Mouse (Mus musculus): Measurements from ENCODE around the gene Gm9780.
"Not testable (repeated sequence)": the region's sequence is repeated elsewhere in the genome, so short reads cannot be mapped to it uniquely, and the experiment has no call there.

Gene Gm9780

DNA sequence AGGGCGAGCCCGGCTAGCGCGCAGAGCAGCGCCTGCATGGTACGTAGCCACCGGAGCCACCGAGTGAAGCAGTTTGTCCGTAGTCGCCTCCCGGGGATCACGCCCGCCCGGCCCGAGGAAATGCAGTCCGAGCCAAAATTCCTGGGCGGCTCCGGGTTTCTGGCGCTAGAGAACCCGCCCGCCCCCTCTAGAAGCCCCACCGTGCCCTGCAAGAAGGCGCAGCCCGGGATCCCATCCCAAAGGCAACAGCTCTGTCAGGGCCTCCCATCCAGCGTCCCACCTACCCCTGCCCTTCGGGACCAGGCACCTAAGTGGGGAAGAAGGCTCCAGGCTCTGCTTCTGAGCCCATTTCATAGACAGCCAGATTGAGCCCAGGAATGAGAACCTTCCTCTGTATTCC, at the start of gene Gm9780:
TSS of gene Gm9780 (minus strand) at position 101 of the 400 bp plus-strand sequence.
- DNase-seq (ENCODE audit: low read depth): not testable (repeated sequence)

DNA sequence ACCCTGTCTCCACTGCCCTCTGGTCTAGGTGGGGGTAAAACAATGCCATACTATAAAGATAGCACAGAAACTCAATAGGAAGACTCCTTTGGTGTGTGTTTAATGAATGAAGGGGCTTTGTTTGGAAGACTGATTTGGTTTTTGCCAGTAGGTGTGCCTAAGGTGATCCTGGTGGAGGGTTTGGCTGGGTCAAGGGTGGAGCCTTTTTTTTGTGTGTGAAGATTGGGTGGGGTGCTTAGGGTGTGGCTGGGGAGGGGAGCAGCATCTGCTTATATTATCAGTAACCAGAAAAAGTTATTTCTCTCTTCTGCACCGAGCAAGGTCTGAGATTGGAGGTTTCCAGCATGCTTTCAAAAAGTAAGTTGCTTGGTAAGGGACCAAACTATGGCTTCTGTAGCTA, 39.5 kb upstream of the Gm9780 start, which contains the start of gene Cphx3:
TSS of gene Cphx3 (plus strand) at position 301 of the 400 bp plus-strand sequence.
- not testable (repeated sequence) for DNase-seq (ENCODE audit: low read depth)

GRCm38 (mm10) chr14:26081216-26081615, 38.7 kb upstream of the Gm9780 start, which contains the start of gene Cphx2:
Gene Cphx2 (plus strand): TSS chr14:26081516.
- DNase-seq (ENCODE audit: low read depth): not testable (repeated sequence)

GRCm38 (mm10) chr14:26076620-26077390, 34.3 kb upstream of the Gm9780 start:
- DNase-seq (ENCODE audit: low read depth): not testable (repeated sequence)

GRCm38 (mm10) chr14:26067325-26067633, 24.8 kb upstream of the Gm9780 start, which contains the start of gene Tmem254c:
Gene Tmem254c (minus strand): TSS chr14:26067355.
- DNase-seq (ENCODE audit: low read depth): not testable (repeated sequence)

GRCm38 (mm10) chr14:26066574-26067324, 24.2 kb upstream of the Gm9780 start:
- DNase-seq (ENCODE audit: low read depth): not testable (repeated sequence)

DNA sequence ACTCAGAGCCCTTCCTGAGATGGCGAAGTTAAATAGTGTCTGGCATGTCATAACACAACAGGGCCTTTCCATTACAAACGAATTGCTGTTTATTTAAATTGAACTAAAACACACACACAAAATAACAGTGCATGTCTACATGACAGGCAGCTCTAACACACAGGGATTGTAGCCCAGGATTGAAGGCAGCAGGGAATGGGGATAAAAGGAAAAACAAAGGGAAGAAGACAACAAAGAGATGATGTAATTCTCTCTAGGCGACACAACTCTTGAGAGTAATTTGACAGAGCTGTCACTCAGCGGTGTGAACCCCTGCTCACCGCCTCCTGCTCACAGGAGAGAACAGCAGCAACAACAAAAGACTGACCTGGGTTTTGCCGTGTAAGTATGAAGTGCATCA, 16.9 kb upstream of the Gm9780 start:
- DNase-seq (ENCODE audit: low read depth): not testable (repeated sequence)

DNA sequence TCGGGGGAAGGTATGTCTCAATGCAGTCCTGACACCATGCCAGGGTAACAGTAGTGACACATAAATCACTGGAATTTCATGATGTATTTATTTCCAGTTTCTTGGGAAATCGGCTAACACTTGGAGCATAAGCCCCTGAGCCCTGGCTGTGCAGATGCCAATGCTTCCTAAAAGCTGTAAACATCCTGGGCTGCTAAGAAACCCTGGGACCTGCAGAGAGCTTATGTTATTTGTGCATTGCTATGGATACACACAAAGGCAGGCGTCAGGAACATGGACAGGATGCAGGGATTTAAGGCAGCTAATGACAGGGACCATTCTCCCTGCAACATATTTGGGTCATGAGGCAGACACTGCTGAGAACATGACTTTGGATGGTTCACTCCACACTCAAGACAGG, 15.7 kb upstream of the Gm9780 start:
- not testable (repeated sequence) for DNase-seq (ENCODE audit: low read depth)

GRCm38 (mm10) chr14:26048767-26049166, 6.3 kb upstream of the Gm9780 start:
- DNase-seq (ENCODE audit: low read depth): not testable (repeated sequence)

- not testable (repeated sequence) for DNase-seq (ENCODE audit: low read depth)
Measured at GRCm38 (mm10) chr14:26047026-26047425, 4.5 kb upstream of the Gm9780 start.

DNA sequence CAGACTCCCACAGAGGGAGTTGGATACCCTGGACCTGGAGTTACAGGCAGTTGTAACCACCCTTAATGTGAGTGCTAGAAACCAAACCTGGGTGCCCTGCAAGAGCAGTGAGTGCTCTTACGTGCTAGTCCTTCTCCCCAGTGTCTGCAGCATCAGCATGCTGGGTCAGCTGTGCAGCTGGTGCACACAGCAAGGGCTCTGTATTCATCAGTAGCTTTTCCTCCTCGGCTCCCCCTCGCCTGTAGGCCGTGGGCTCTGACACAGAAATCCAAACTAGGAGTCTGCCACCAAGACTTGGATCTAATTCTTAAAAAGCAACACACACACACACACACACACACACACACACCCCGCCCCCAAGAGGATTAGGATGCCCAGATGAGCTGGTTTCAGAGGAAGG, 2.5 kb upstream of the Gm9780 start:
- DNase-seq (ENCODE audit: low read depth): not testable (repeated sequence)

GRCm38 (mm10) chr14:26035439-26035838, 7.1 kb downstream of the Gm9780 start:
- not testable (repeated sequence) for DNase-seq (ENCODE audit: low read depth)

- not testable (repeated sequence) for DNase-seq (ENCODE audit: low read depth)
Measured at GRCm38 (mm10) chr14:26034364-26034763, 8.1 kb downstream of the Gm9780 start.

DNA sequence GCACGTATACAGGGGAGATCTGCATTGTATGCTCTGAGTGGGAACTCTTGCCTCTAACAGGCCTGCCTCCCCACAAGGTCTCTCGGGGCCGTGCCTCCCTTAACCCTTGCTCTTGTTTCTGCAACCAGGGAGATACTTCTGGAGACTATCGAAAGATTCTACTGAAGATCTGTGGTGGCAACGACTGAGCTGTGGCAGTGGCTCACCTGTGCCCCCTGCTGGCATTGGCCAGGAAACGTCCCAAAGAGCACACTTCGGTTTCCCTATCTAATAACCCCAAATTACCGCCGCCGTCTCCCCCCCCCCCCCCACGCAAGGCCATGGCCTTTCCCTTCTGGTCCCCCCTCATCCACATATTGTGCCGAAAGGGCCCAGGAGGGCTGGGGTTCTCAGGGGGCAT, 16.9 kb downstream of the Gm9780 start:
- DNase-seq (ENCODE audit: low read depth): not testable (repeated sequence)

GRCm38 (mm10) chr14:26022831-26023230, 19.7 kb downstream of the Gm9780 start:
- not testable (repeated sequence) for DNase-seq (ENCODE audit: low read depth)

DNA sequence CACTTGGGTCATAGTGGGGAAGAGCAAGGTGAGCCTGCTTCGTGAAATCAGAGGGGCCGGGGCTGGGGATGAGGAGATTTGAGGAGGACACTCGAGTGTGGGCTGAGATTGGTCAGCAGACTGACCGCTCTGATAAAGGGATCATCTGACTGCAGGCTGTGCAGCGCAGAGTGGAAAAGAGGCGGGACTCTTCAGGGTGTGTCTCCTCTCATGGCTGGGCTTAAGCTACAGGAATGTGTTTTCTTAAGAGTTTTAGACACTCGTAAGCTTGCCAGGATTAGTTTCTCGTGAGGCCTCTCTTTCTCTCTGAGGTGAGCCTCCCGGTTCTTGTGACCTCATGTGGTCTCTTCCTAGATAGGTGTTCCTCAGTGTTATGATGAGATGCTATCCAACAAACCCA, 21.0 kb downstream of the Gm9780 start:
- not testable (repeated sequence) for DNase-seq (ENCODE audit: low read depth)

DNA sequence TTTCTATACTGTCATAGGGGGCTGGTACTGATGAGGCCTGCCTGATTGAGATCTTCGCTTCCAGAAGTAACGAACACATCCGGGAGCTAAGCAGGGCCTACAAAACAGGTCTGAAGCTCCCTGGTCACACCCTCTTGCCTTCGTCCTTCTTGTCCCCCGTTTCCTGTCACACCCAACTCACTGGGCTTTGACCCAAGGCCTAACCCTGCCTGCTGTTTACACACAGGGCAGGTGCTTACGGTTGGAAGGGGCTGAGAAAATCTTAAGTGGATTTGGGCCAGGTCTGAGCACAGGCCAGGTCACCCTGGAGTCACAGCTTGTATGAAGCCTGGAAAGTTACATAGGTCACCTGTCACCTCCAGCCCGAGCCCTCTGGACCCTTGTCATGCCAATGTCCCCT, 26.1 kb downstream of the Gm9780 start:
- not testable (repeated sequence) for DNase-seq (ENCODE audit: low read depth)

DNA sequence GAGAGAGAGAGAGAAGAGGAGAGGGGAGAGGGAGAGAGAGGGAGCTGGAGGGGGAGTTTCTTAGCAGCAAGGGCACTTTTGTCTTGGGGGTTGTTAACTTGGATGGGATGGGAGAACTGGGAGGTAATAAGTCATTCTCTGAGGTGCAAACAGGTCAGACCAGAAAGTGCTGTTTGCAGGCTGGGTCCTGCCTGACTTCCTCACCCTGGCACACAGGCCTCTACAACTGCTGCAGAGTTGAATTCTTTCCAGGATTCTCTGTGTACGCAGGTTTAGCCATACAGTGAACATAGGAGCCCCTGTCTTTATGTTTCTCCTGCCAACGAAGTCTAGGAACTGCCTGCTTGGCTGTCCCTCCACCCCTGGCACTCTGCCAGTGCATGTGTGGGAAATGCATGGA, 35.0 kb downstream of the Gm9780 start:
- not testable (repeated sequence) for DNase-seq (ENCODE audit: low read depth)

DNA sequence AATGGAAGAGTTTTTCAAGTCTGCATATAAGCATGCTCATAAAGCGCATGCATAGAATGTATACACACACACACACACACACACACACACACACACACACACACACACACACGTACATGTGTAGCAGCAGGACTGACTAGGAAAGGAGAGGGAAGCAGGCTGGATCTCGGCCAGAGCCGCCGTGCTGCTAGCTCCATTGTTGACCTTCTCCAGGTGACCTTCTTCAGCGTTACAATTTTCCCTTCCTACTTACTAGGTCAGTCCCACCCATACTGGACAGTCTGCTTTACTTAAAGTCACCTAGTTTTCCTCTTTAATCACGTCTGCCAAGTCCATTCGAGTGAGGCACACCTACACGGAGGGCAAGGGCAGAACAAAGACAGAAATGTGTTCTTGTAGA, 60.6 kb downstream of the Gm9780 start:
- DNase-seq (ENCODE audit: low read depth): not testable (repeated sequence)

DNA sequence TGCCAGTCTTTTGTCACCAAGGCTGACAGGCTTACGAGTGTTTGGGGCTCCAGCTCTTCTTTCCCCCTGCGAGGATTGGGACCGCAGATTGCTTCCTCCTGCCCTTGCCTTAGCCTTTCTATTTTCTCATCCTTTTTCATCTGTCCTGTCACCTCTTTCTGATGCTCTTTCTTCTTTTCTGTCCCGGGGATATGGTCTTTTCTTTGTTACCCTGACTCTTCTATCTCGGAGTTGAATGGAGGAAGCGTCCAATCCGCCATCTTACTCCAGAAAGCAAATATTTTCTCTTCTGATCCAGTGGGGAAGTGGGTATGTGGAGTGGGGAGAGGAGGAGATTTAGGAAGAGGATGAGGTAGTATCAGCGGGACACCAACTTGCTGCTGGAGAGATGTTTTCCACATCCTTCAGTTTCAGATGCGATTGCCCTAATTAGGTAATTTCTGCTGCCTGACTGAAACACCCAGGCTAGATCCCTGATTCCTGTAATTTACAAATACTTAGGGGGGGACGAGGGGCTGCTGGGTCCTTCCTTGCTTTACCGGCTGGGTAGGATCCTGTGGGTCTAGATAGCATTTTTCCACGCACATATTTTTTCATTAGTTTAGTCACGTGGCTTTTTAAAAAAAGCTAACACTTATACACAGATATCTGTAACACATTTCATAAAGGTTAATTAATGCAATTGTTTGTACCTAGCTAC, 63.1 kb downstream of the Gm9780 start:
- not testable (repeated sequence) for DNase-seq (ENCODE audit: low read depth)

GRCm38 (mm10) chr14:25978371-25979241, 63.9 kb downstream of the Gm9780 start, which contains the start of gene Duxbl1:
Gene Duxbl1 (plus strand): TSS chr14:25978577.
- DNase-seq (ENCODE audit: low read depth): not testable (repeated sequence)
